Mouse (Mus musculus): Measurements from ENCODE around the gene Pappa2. TPM values are rescaled to one million over a fixed set of nuclear protein-coding genes. Genes with fewer than 3 reads are reported as not detected.

The Pappa2 gene
- polyA plus RNA-seq, 1 experiment from 2014 or later: 0.14 TPM

DNA sequence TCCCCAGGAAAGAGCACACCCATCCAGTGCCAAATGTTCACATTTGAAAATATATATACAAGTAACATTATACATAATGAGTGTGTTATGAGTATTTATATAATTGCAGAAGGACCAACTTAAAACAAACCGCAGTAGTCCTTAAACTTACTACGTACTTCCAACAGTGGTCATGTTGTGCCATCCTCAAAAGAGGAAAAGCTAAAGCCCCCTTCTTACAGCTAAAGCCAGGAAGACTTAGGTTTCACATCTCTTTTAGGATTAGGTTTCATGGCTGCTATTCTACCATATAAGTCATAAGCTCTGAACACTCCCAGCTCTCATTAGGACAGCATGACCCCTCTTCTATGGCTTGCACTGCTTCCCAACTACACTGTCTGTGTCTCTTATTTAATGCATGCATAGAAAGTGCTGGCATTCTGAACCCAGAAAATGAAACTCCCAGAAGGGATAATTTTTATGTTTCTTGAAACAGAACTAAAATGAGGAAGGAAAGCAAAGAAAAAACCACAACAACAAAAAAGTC, 105.7 kb downstream of the Pappa2 start:
- Histone ChIP-seq H3K27ac (ENCODE audit: low read depth) (no peak overlapping the region), H3K4me2 (ENCODE audit: low read length) (no peak overlapping the region), H3K36me3 (ENCODE audit: control insufficient read depth, insufficient read depth, low read length) (no peaks in the 10 kb centered on the region), H3K4me3 (ENCODE audit: low read depth, low read length) (no peak overlapping the region), H3K9ac (ENCODE audit: low read length) (no peak overlapping the region), H3K9me3 (ENCODE audit: control insufficient read depth, low read length) (no peaks in the 10 kb centered on the region), H3K27me3 (replicated peaks; ENCODE audit: control insufficient read depth, insufficient read depth, low read length) (no peaks in the 10 kb centered on the region), H3K4me1 (replicated peaks; ENCODE audit: control insufficient read depth, insufficient read depth, low read length) (no peaks in the 10 kb centered on the region)
- ATAC-seq (replicated peaks; ENCODE audit: low FRiP score, low TSS enrichment, low read depth) (no peak), DNase-seq (ENCODE audit: low spot score) (no peak)
- WGBS: 86% methylated on average over 2 of the region's 2 CpGs

DNA sequence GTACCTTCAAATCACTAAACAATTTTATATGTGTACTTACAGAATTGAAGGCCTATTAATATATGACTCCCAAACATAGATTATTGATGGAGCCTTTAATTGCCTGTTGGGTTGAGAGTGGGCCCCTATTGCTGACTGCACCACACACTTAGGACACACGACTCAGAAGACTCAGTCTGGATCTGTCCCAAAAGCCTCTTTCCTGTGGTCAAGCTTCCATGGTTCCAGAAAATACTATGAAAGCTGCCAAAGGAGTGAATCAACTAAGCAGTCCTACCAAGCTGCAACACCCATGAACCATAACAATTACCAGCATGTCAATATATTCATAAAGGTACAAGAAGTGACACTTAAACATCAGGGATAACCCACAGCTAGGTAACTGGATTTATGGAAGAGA, 106.7 kb downstream of the Pappa2 start:
- no peak for DNase-seq (ENCODE audit: low spot score)
- WGBS: 65% methylated on average over 1 of the region's 1 CpGs
- H3K4me2 ChIP-seq (ENCODE audit: low read length): no peak overlapping the region

DNA sequence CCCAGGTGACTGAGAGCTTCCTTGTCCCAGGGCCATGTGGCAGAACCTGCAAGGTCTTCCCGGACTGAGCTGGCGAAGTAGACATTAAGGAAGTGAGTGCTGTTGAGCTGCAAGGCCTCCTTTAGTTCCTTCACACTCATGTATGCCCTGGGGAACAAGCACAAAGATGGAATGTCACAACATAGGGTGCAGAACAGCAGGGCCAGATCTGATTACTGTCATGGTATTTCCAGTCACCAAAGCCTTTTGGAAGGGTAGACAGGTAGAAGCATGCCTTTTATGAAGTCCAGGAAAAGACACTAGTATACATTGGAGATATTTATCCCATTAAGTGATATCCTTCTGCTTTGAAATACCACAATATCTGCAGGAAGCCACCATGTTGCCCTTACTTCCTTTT, 108.9 kb downstream of the Pappa2 start:
- no peak overlapping the region for H3K4me3 ChIP-seq (ENCODE audit: low read depth, low read length)
- H3K27me3 ChIP-seq (replicated peaks; ENCODE audit: control insufficient read depth, insufficient read depth, low read length): no peaks in the 10 kb centered on the region
- H3K36me3 ChIP-seq (ENCODE audit: control insufficient read depth, insufficient read depth, low read length): no peaks in the 10 kb centered on the region
- no peak for DNase-seq (ENCODE audit: low spot score)
- no peaks in the 10 kb centered on the region for H3K4me1 ChIP-seq (replicated peaks; ENCODE audit: control insufficient read depth, insufficient read depth, low read length)
- H3K4me2 ChIP-seq (ENCODE audit: low read length): no peak overlapping the region
- no peaks in the 10 kb centered on the region for H3K9me3 ChIP-seq (ENCODE audit: control insufficient read depth, low read length)
- no peak for ATAC-seq (replicated peaks; ENCODE audit: low FRiP score, low TSS enrichment, low read depth)
- 87% methylated on average over 2 of the region's 2 CpGs for WGBS
- H3K27ac ChIP-seq (ENCODE audit: low read depth): no peak overlapping the region
- no peak overlapping the region for H3K9ac ChIP-seq (ENCODE audit: low read length)

More for the DNA sequence above, 106.7 kb downstream of the Pappa2 start:
- ATAC-seq (replicated peaks; ENCODE audit: low FRiP score, low TSS enrichment, low read depth): no peak
- Histone ChIP-seq H3K4me3 (ENCODE audit: low read depth, low read length) (no peak overlapping the region), H3K36me3 (ENCODE audit: control insufficient read depth, insufficient read depth, low read length) (no peaks in the 10 kb centered on the region), H3K4me1 (replicated peaks; ENCODE audit: control insufficient read depth, insufficient read depth, low read length) (no peaks in the 10 kb centered on the region), H3K27ac (ENCODE audit: low read depth) (no peak overlapping the region), H3K27me3 (replicated peaks; ENCODE audit: control insufficient read depth, insufficient read depth, low read length) (no peaks in the 10 kb centered on the region), H3K9me3 (ENCODE audit: control insufficient read depth, low read length) (no peaks in the 10 kb centered on the region), H3K9ac (ENCODE audit: low read length) (no peak overlapping the region)

DNA sequence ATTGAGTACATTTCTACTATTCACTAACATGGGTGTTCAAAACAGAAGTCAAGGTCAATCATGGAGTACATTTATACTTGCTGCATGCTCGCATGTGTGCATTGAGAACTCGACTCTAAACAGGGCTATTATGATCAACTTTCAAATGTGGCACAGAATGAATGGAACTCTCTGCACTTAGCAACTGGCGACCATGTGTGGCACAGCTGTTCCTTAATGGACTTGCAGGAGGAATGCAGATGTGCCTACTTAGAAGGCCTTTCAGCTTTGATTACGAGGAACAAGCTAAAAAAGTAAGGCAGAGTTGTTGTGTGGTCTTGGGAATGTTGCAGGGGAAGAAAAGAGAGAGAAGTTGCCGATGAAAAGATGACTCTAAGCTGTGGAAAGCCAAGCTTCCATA, 120.1 kb downstream of the Pappa2 start:
- ATAC-seq (replicated peaks; ENCODE audit: low FRiP score, low TSS enrichment, low read depth) (no peak), DNase-seq (ENCODE audit: low spot score) (no peak)
- Histone ChIP-seq H3K4me3 (ENCODE audit: low read depth, low read length) (no peak overlapping the region), H3K36me3 (ENCODE audit: control insufficient read depth, insufficient read depth, low read length) (no peaks in the 10 kb centered on the region), H3K9ac (ENCODE audit: low read length) (no peak overlapping the region), H3K4me1 (replicated peaks; ENCODE audit: control insufficient read depth, insufficient read depth, low read length) (no peaks in the 10 kb centered on the region), H3K27me3 (replicated peaks; ENCODE audit: control insufficient read depth, insufficient read depth, low read length) (no peaks in the 10 kb centered on the region), H3K4me2 (ENCODE audit: low read length) (no peak overlapping the region), H3K27ac (ENCODE audit: low read depth) (no peak overlapping the region), H3K9me3 (ENCODE audit: control insufficient read depth, low read length) (no peaks in the 10 kb centered on the region)
- 79% methylated on average over 5 of the region's 5 CpGs for WGBS

DNA sequence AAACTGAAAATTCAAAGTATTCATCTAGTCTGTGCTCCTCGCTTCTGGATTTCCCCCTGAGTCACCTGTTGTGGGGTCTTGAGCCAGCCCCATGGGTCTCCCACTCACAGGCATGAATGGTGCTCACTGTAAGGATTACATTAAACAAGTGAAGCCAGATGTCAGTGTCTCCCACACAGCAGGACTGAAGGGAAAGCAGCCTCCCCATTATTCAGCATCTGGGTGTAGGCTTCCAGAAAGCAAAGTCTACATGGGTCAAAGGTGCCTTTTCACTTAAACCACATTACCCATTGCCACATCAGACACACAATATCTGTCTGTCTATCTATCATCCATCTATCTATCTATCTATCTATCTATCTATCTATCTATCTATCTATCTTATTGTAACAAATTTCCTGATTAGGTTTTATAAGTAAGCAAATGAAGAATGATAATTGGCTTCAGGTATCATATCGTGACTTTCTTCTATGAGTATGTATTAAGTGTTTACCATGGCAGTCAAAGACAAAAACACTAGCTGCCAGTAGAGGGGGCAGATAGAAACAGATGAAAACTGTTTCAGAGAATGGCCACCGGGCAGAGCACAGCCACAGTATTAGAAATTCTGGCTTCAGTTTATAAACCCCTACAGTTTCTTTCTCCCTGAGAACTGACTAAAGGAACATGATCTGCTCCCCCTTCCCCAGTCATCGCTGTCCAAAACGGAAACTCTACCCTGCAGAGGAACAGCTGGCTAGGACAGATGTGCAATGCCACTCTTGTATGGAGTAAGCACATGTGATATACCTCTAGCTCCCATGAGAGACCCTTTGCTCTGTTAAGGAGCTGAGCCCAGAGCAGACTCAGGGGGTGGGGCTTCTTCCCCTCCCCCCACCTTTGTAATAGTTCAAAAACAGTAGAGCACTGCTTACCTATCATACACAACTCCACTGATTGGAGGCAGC, 126.1 kb downstream of the Pappa2 start:
- no peaks in the 10 kb centered on the region for H3K36me3 ChIP-seq (ENCODE audit: control insufficient read depth, insufficient read depth, low read length)
- H3K27me3 ChIP-seq (replicated peaks; ENCODE audit: control insufficient read depth, insufficient read depth, low read length): no peaks in the 10 kb centered on the region
- no peak for DNase-seq (ENCODE audit: low spot score)
- no peak overlapping the region for H3K9ac ChIP-seq (ENCODE audit: low read length)
- no peak overlapping the region for H3K4me2 ChIP-seq (ENCODE audit: low read length)
- 69% methylated on average over 5 of the region's 5 CpGs for WGBS
- no peak overlapping the region for H3K27ac ChIP-seq (ENCODE audit: low read depth)
- no peaks in the 10 kb centered on the region for H3K4me1 ChIP-seq (replicated peaks; ENCODE audit: control insufficient read depth, insufficient read depth, low read length)
- H3K4me3 ChIP-seq (ENCODE audit: low read depth, low read length): no peak overlapping the region
- no peak for ATAC-seq (replicated peaks; ENCODE audit: low FRiP score, low TSS enrichment, low read depth)
- no peaks in the 10 kb centered on the region for H3K9me3 ChIP-seq (ENCODE audit: control insufficient read depth, low read length)

DNA sequence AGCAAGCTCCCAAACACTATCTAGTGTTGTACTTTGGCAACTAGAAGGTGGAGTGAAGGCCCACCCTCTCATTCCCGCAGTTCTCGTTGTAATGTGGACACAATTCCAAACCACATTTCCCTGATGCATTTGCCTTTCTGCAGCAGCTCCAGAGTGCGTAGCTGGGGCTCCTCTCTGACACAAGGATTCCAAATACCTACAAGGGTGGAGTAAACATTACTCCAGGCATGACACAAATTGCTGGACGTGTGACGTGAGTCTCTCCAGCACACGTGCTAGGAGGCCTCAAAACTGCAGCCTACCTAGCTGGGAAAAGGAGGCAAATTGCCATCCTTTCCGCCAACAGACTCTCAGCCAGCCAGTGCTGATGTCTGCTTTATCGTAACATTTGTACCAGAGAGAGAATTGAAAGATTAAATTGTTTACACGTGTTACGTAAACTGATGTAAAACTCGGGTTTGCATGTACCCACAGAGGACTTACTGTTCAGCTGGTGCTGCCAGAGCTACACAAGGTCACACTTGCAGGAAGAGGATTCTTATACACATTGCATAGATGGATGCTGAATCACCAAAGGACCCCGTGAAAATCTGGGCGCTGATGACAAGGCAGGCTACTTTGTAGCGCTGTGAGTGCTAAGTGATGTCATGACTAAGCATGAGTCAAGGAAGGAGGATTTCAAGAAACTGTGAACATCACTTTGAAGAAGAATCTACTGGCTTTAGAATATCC, 127.3 kb downstream of the Pappa2 start:
- Histone ChIP-seq H3K27ac (ENCODE audit: low read depth) (no peak overlapping the region), H3K27me3 (replicated peaks; ENCODE audit: control insufficient read depth, insufficient read depth, low read length) (no peaks in the 10 kb centered on the region), H3K36me3 (ENCODE audit: control insufficient read depth, insufficient read depth, low read length) (no peaks in the 10 kb centered on the region), H3K4me1 (replicated peaks; ENCODE audit: control insufficient read depth, insufficient read depth, low read length) (no peaks in the 10 kb centered on the region), H3K4me3 (ENCODE audit: low read depth, low read length) (no peak overlapping the region), H3K4me2 (ENCODE audit: low read length) (no peak overlapping the region), H3K9me3 (ENCODE audit: control insufficient read depth, low read length) (no peaks in the 10 kb centered on the region), H3K9ac (ENCODE audit: low read length) (no peak overlapping the region)
- DNase-seq (ENCODE audit: low spot score): no peak
- ATAC-seq (replicated peaks; ENCODE audit: low FRiP score, low TSS enrichment, low read depth): no peak
- 50% methylated on average over 14 of the region's 14 CpGs for WGBS

DNA sequence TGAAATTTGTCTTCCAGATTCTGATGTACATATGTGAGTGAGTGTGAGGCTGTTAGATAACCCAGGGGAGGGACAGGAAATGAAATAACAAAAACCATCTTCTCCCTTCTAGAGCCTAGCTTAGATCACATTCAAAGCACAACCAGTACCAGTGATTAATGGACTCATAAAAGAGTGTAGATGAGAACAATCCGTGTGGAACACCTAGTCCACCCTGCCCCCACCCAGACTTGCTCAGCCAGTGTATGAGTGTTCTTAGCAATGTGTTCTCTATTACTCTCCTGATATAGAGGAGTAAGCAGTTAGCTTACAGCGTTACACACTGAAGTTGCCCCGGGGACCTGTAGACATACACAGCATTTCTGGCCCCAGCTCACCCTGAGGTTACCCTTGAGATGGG, 129.8 kb downstream of the Pappa2 start:
- no peaks in the 10 kb centered on the region for H3K36me3 ChIP-seq (ENCODE audit: control insufficient read depth, insufficient read depth, low read length)
- no peak overlapping the region for H3K27ac ChIP-seq (ENCODE audit: low read depth)
- H3K9me3 ChIP-seq (ENCODE audit: control insufficient read depth, low read length): no peaks in the 10 kb centered on the region
- H3K27me3 ChIP-seq (replicated peaks; ENCODE audit: control insufficient read depth, insufficient read depth, low read length): no peaks in the 10 kb centered on the region
- no peaks in the 10 kb centered on the region for H3K4me1 ChIP-seq (replicated peaks; ENCODE audit: control insufficient read depth, insufficient read depth, low read length)
- no peak overlapping the region for H3K4me3 ChIP-seq (ENCODE audit: low read depth, low read length)
- no peak overlapping the region for H3K4me2 ChIP-seq (ENCODE audit: low read length)
- ATAC-seq (replicated peaks; ENCODE audit: low FRiP score, low TSS enrichment, low read depth) (no peak), DNase-seq (ENCODE audit: low spot score) (no peak)
- no peak overlapping the region for H3K9ac ChIP-seq (ENCODE audit: low read length)
- WGBS: 61% methylated on average over 3 of the region's 3 CpGs

DNA sequence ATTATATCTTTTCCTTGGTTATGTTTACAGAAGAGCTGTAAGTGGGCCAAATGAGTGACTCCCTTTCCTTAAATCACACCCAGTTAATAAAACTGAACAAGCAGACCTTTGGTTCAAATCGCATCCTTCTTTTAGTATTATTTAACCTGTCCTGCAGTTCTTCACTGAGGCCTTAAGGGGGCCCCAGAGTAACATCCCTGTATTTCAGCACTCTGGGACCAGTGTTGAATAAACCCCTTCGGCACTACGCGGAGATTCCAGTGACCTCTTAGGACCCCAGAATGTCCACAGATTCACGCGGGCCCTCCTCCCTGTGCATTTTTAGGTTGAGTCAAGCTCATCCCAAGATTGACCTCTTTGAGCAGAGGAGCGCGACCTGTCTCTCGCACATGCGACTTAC, 135.7 kb downstream of the Pappa2 start:
- Histone ChIP-seq H3K9me3 (ENCODE audit: control insufficient read depth, low read length) (no peaks in the 10 kb centered on the region), H3K27me3 (replicated peaks; ENCODE audit: control insufficient read depth, insufficient read depth, low read length) (no peaks in the 10 kb centered on the region), H3K36me3 (ENCODE audit: control insufficient read depth, insufficient read depth, low read length) (no peaks in the 10 kb centered on the region), H3K9ac (ENCODE audit: low read length) (no peak overlapping the region), H3K4me1 (replicated peaks; ENCODE audit: control insufficient read depth, insufficient read depth, low read length) (no peaks in the 10 kb centered on the region), H3K4me2 (ENCODE audit: low read length) (no peak overlapping the region), H3K4me3 (ENCODE audit: low read depth, low read length) (no peak overlapping the region), H3K27ac (ENCODE audit: low read depth) (no peak overlapping the region)
- WGBS: 66% methylated on average over 10 of the region's 10 CpGs
- DNase-seq (ENCODE audit: low spot score): no peak
- ATAC-seq (replicated peaks; ENCODE audit: low FRiP score, low TSS enrichment, low read depth): no peak

Data from intestine, embryonic 14.5 days (tissue).